Mouse (Mus musculus): Measurements from ENCODE around the gene Plpp4. TPM values are rescaled to one million over a fixed set of nuclear protein-coding genes. Genes with fewer than 3 reads are reported as not detected.
A peak's percentile ranks its signal among the peaks of the same experiment; 100 is the strongest.

Plpp4 gene
- 1 to 10 TPM in 1 of 2 experiments, under 1 TPM in 1; 0.86 to 1.9 TPM for total RNA-seq (2021)
- long read RNA-seq, experiment 1 = 0 reads
- long read RNA-seq, experiment 2 = 0 reads

GRCm38 (mm10) chr7:129256621-129257373 lies at the start of gene Plpp4:
Gene Plpp4 (plus strand): TSS chr7:129257031.
- DNase-seq (ENCODE audit: low spot score in 2 of 2) = peak; percentile 21 to 49

GRCm38 (mm10) chr7:129215926-129216543 lies 40.8 kb upstream of the Plpp4 start:
- no peak for DNase-seq (ENCODE audit: low spot score in 2 of 2)

GRCm38 (mm10) chr7:129216547-129217195 lies 40.2 kb upstream of the Plpp4 start:
- DNase-seq (ENCODE audit: low spot score in 2 of 2) = no peak

- no peak for DNase-seq (ENCODE audit: low spot score in 2 of 2)
These were observed 35.9 kb upstream of the Plpp4 start for GRCm38 (mm10) chr7:129220948-129221347.

GRCm38 (mm10) chr7:129221649-129222048 lies 35.2 kb upstream of the Plpp4 start:
- DNase-seq (ENCODE audit: low spot score in 2 of 2) = no peak

GRCm38 (mm10) chr7:129235410-129235809 lies 21.4 kb upstream of the Plpp4 start:
- DNase-seq (ENCODE audit: low spot score in 2 of 2) = no peak

- no peak for DNase-seq (ENCODE audit: low spot score in 2 of 2)
These were observed 20.8 kb upstream of the Plpp4 start for GRCm38 (mm10) chr7:129235995-129236394.

GRCm38 (mm10) chr7:129250981-129251380 lies 5.8 kb upstream of the Plpp4 start:
- no peak for DNase-seq (ENCODE audit: low spot score in 2 of 2)

- no peak for DNase-seq (ENCODE audit: low spot score in 2 of 2)
These were observed 3.4 kb upstream of the Plpp4 start for GRCm38 (mm10) chr7:129253406-129253805.

- DNase-seq (ENCODE audit: low spot score in 2 of 2) = no peak
These were observed 2.7 kb upstream of the Plpp4 start for GRCm38 (mm10) chr7:129254126-129254525.

GRCm38 (mm10) chr7:129255406-129255805 lies 1.4 kb upstream of the Plpp4 start:
- no peak for DNase-seq (ENCODE audit: low spot score in 2 of 2)

- DNase-seq (ENCODE audit: low spot score in 2 of 2) = no peak
These were observed 665 bp downstream of the Plpp4 start for GRCm38 (mm10) chr7:129257374-129258018.

- no peak for DNase-seq (ENCODE audit: low spot score in 2 of 2)
These were observed 1.5 kb downstream of the Plpp4 start for GRCm38 (mm10) chr7:129258331-129258730.

- no peak for DNase-seq (ENCODE audit: low spot score in 2 of 2)
These were observed 2.4 kb downstream of the Plpp4 start for GRCm38 (mm10) chr7:129259195-129259594.

- DNase-seq (ENCODE audit: low spot score in 2 of 2) = no peak
These were observed 17.0 kb downstream of the Plpp4 start for GRCm38 (mm10) chr7:129273867-129274266.

- DNase-seq (ENCODE audit: low spot score in 2 of 2) = no peak
These were observed 17.9 kb downstream of the Plpp4 start for GRCm38 (mm10) chr7:129274726-129275125.

GRCm38 (mm10) chr7:129277751-129278150 lies 20.9 kb downstream of the Plpp4 start:
- DNase-seq (ENCODE audit: low spot score in 2 of 2) = no peak

GRCm38 (mm10) chr7:129278801-129279200 lies 22.0 kb downstream of the Plpp4 start:
- no peak for DNase-seq (ENCODE audit: low spot score in 2 of 2)

GRCm38 (mm10) chr7:129279261-129279660 lies 22.4 kb downstream of the Plpp4 start:
- DNase-seq (ENCODE audit: low spot score in 2 of 2) = no peak

- no peak for DNase-seq (ENCODE audit: low spot score in 2 of 2)
These were observed 25.1 kb downstream of the Plpp4 start for GRCm38 (mm10) chr7:129281966-129282365.

GRCm38 (mm10) chr7:129285186-129285868 lies 28.5 kb downstream of the Plpp4 start:
- no peak for DNase-seq (ENCODE audit: low spot score in 2 of 2)
